Mouse (Mus musculus) common myeloid progenitor, adult 5-6 weeks (primary cell): Measurements from ENCODE around the gene Tmem97. TPM values are rescaled to one million over a fixed set of nuclear protein-coding genes. Genes with fewer than 3 reads are reported as not detected.
"Not testable (repeated sequence)": the region's sequence is repeated elsewhere in the genome, so short reads cannot be mapped to it uniquely, and the experiment has no call there.

ENCODE experiments used
- ATAC-seq: replicated peaks from 2 replicates; pipeline ENCODE4 v1.8.0; 2016; ENCODE audit warnings: low read depth, mild to moderate bottlenecking, moderate TSS enrichment, inconsistent platforms; ENCODE audit not compliant: poor library complexity, severe bottlenecking
- total RNA-seq: library from RNA; stranded (forward); fragments of 200-1000, 187-1606 nt; gene quantifications from 2 replicates; pipeline ENCODE4 v1.2.3, GENCODE M21; 2017

Gene Tmem97
- 44.3 and 56.2 TPM in 2 replicates for total RNA-seq

GRCm38 (mm10) chr11:78550168-78551058 is at the start of gene Tmem97:
Gene Tmem97, minus strand, starts transcription at chr11:78550777.
- peak; percentile 100 for ATAC-seq

DNA sequence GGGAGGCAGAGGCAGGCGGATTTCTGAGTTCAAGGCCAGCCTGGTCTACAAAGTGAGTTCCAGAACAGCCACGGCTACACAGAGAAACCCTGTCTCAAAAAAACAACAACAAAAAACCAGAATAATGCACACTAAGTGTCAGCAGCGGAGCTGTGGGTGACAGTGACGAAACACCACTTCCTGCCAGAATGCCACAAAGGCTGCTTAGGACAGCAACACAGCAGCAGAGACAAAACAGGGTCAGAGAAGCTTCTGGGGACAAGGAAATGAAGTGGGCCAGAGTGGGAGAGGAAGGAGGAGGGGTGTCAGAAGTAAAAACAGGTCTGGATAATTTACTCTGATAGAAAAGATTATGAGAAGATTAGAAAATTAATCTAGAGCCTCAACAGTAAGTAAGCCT is 49.5 kb upstream of the Tmem97 start:
- peak; percentile 93 for ATAC-seq

GRCm38 (mm10) chr11:78598763-78599415 is 48.3 kb upstream of the Tmem97 start:
- no peak for ATAC-seq

- ATAC-seq, result no peak
Observed at GRCm38 (mm10) chr11:78596750-78597149, 46.2 kb upstream of the Tmem97 start.

GRCm38 (mm10) chr11:78595773-78596172 is 45.2 kb upstream of the Tmem97 start:
- ATAC-seq, result no peak

DNA sequence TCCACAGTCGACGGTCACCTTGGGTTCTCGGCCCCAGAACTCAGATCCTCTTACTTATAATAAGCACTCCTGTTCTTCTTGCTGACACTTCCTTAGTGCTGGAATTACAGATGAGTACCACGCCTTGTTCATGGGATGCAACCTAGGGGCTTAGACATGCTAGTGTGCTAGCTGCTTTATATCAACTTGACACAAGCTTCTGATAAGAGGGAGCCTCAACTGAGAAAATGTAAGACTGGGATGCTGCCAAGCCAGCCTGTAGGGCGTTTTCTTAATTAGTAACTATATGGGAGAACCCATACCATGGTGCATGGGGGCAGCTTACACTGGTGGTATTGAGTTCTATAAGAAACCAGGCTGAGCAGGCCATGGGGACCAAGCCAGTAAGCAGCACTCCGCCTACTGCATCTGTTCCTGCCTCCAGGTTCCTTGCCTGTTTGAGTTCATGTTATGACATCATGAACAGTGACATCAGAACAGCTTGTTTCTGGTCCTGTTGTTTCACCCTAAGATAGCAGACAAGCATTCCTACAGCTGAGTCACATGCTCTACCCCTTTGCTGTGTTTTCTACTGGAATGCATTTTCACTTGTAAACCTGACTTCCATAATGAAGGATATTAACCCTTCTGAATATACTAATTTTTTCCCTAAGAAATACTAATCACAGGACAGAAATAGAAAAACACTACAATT is 43.8 kb upstream of the Tmem97 start:
- no peak for ATAC-seq

DNA sequence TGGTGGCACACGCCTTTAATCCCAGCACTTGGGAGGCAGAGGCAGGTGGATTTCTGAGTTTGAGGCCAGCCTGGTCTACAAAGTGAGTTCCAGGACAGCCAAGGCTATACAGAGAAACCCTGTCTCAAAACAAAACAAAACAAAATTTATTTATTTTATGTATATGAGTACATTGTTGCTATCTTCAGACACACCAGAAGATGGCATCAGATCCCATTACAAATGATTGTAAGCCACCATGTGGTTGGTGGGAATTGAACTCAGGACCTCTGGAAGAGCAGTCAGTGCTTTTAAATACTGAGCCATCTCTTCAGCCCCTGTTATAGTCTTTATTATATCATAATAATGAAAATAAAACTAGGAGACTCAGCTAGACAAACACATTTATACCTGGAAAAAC is 37.1 kb upstream of the Tmem97 start:
- ATAC-seq, result not testable (repeated sequence)

GRCm38 (mm10) chr11:78586099-78586498 is 35.5 kb upstream of the Tmem97 start:
- no peak for ATAC-seq

- ATAC-seq, result no peak
Observed at GRCm38 (mm10) chr11:78582848-78583247, 32.3 kb upstream of the Tmem97 start.

DNA sequence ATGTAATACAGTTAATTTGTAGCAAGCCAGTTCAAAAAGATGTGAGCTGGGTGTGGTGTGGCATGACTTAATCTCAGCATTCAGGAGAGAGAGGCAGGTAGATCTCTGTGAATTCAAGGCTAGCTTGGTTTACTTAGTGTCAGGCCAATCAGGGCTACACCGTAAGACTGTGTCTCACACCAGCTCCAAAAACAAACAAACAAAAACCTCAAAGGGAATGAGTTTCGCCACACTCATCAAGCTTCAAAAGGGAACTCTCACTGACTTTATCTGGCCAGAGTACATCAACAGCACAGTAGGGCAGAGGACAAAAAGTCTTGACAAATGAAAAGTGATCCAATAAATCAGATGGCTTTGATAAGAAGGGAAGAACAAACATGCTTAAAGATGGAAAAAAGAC is 24.4 kb upstream of the Tmem97 start:
- ATAC-seq, result no peak

- ATAC-seq, result no peak
Observed at GRCm38 (mm10) chr11:78574536-78574935, 24.0 kb upstream of the Tmem97 start.

GRCm38 (mm10) chr11:78574031-78574430 is 23.5 kb upstream of the Tmem97 start:
- not testable (repeated sequence) for ATAC-seq

- ATAC-seq, result no peak
Observed at GRCm38 (mm10) chr11:78571854-78572253, 21.3 kb upstream of the Tmem97 start.

- ATAC-seq, result no peak
Observed at GRCm38 (mm10) chr11:78571441-78571840, 20.9 kb upstream of the Tmem97 start.

- 0 out of 2 replicates have a peak, but pooled peaks have one; percentile 27 for ATAC-seq
Observed at GRCm38 (mm10) chr11:78569806-78570205, 19.2 kb upstream of the Tmem97 start.

DNA sequence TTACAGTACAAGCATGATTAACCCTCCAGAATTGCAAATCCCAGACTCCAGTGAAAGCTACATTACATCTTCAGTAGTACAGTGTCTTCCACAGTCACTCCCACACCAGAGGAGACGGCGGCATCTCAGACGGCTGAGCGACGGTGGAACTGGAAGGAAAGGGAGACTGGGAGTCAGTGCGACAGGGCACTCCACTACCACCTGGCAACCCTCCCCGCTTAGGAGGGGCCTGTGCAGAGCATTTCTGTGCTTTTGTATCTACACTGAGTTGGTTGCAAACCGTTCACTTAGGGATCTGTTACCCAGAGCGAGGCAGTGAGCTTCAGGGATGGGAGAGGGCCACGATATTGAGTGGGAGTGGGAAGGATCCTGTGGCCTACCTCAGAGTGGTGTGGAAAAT is 18.2 kb upstream of the Tmem97 start:
- ATAC-seq, result no peak

- ATAC-seq, result no peak
Observed at GRCm38 (mm10) chr11:78567614-78568013, 17.0 kb upstream of the Tmem97 start.

GRCm38 (mm10) chr11:78566775-78567174 is 16.2 kb upstream of the Tmem97 start:
- peak; percentile 80 for ATAC-seq

GRCm38 (mm10) chr11:78560447-78560846 is 9.9 kb upstream of the Tmem97 start:
- ATAC-seq, result peak; percentile 89

DNA sequence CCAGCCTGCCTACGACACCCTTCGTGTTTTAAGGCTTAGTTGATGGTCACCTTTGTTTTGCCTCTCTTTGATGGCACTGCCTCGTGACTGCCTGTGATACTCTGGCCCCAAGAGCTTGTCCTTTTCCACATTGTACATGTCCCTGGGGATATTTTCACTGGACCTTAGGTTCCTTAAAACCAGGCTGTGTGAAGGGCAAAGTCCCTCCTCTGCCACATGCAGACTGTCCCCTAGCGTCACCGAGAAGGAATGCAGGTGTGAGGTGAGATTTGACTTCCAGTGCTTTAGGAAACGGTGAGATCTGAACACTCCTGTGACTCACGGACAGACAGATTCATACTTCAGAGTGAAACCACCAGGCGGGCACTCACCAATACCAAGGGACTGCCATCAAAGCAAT is 6.7 kb upstream of the Tmem97 start:
- ATAC-seq, result no peak

DNA sequence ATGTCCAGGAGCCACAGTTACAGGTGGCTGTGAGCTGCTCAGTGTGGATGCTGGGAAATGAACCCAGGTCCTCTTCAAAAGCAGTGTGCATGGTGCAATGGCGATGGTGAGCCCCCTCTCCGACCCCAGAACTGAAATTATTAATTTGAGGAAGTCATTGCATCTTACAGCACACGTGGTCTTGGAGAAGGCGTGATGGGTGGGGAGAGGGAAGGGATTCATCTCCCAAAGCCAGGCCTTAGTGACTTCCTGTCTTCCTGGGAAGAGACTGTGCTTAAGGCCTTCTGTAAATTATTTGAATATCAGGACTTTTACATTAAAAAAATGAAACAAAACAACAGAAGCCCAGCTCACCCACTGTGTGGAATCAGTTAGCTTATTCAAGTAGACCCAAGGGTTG is 5.5 kb upstream of the Tmem97 start:
- ATAC-seq, result no peak
